Mouse (Mus musculus) liver, postnatal 0 days (tissue): ENCODE data around the gene Lyzl6.

Source experiments
- CTCF ChIP-seq: sonication (generic); IDR thresholded peaks from 2 replicates; pipeline ENCODE4 v1.5.1; 2016; ENCODE audit warnings: antibody characterized with exemption, low read depth
- EP300 ChIP-seq: IDR thresholded peaks from 2 replicates; pipeline ENCODE4 v1.6.1; 2016; ENCODE audit warnings: antibody characterized with exemption, low read depth, mild to moderate bottlenecking

DNA sequence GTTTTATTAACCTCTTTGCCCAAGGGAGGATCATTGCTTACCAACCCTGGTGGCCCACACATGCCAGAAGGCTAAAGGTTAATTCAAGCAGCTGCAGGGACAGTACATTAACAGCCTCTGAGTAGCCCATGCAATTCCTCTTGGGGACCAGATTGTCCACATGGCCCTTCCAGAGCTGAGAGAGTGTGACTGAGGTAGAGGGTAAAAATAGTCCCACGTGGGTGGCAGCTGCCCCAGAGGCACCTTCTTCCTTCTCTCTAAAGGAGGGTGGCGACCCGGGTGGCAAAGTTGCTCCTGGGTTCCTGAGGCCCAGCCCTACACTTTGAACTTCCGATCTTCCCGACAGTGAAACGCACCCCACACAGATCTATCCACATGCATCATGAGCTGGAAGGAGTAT, 7.6 kb upstream of the Lyzl6 start:
- TF ChIP-seq CTCF (no peak), EP300 (no peak)
